Mouse (Mus musculus) stomach, adult 2 months (tissue): ENCODE data around the gene Zyg11a. TPM values are rescaled to one million over a fixed set of nuclear protein-coding genes. Genes with fewer than 3 reads are reported as not detected.

ENCODE experiments used
- polyA plus RNA-seq: library from polyadenylated mRNA; depleted of rRNA; stranded (reverse); fragments of >200 nt; gene quantifications from 2 replicates; pipeline ENCODE4 v1.2.3, GENCODE M21; 2012; rRNA removed

Gene Zyg11a
- polyA plus RNA-seq: 0.10 TPM in 2 replicates

DNA sequence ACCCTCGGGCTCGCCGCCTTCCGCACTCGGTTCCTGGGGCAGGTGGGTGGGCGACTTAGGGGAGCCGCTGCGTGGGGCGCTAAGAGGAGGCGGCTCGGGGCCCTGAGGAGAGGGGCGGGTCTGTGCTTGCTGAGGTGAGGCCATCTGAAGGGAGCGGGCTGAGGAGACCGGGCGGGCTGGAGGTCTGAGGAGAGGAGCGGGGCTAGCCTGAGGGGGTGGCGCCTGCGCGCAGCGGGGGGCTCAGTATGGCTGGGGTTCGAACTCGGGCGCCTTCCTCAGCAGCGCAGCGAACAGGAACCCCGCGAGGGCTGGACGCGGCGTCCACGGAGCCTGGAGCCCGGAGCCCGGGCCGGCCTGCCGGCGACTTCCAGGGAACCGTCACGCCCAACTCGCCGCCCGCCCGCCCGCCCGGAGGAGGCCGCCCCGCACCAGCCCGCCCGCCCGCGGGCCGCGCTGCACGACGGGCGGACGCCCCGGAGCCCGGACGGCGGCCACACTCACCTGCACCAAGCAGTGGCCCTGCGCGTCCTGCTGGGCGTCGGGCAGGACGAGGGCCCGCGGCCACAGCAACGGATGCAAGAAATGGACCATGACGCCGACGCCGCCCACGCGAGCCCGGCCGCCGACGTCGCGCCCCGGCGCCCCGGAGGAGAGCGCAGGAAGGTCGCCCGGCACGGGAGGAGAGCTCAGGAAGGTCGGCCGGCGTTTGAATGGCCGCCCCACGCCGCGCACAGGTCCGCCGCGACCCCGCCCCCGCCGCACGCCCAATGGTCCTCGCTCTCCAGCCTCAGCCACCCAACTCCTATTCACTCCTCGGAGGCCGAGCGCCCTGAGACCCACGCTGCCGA, at the start of gene Zyg11a:
Gene Zyg11a, minus strand, starts transcription at position 717 of the 848 bp plus-strand sequence.

DNA sequence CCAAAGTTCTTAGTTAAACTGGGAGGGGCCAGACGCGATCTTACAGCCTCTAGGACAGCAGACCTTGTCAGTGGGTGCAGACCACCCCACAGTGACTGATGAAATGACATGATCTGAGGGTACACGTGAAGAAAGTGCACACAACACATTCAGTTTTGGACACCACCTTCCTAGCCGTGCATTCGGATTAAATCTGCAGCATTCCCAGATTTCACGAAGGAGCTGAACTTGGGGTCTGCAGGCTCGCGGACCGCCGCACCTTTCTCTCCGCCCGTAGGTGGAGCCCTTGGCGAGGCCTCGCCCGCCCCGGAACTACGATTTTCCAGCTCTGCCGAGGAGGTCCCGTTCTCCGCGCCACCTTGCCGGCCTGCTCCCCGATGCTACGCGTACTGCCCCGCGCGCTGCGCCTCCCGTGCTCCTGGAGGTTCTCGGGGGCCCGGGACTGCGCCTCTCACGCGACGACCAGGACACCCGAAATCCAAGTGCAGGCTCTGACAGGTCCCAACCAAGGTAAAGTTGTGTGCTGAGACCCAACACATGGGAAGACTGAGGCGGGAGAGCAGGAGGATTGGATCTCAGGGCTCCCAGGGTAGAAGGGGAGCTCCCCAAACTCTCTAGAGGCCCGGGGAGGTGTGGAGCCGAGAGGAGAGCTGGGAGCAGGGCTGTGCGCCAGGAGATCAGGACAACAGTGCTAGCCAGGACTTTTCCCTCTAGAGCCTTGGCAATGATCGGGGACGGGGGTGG, 52.5 kb downstream of the Zyg11a start, which contains the start of gene Echdc2:
Gene Echdc2, plus strand, starts transcription at position 286 of the 744 bp plus-strand sequence.

DNA sequence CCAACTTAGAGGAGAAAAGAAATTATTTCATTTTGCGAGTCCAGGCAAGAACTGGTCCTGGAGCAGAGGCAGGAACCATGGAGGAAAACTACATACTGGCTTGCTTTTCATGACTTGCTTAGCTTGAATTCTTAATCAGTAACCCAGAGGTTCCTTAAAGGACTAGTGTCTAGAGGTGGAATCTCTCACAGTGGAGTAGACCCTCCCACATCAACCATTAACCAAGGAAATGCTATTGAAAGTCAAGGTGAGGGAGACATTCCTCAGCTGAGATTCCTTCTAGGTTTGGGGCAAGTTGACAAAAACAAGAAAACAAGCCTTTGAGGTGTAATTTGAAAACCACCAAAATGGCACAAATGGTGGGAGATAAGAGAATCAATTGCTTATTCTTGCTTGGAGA, 73.0 kb downstream of the Zyg11a start, which contains the start of gene Scp2:
Gene Scp2, minus strand, starts transcription at position 119 of the 400 bp plus-strand sequence.

Other genes starting within 250 kb of the Zyg11a start
- gene Slc1a7, start 249.7 kb downstream of the Zyg11a start, polyA plus RNA-seq: 0.10 and 0.21 TPM in 2 replicates
- 17.2 and 19.1 TPM in 2 replicates for gene Podn, start 121.6 kb downstream of the Zyg11a start, polyA plus RNA-seq
- gene Scp2, start 73.0 kb downstream of the Zyg11a start, polyA plus RNA-seq: 26.2 and 35.1 TPM in 2 replicates
- 45.9 and 51.3 TPM in 2 replicates for gene Echdc2, start 52.6 kb downstream of the Zyg11a start, polyA plus RNA-seq
- 1.3 and 1.5 TPM in 2 replicates for gene Zyg11b, start 83.0 kb upstream of the Zyg11a start, polyA plus RNA-seq
- gene Coa7, start 110.1 kb upstream of the Zyg11a start, polyA plus RNA-seq: 2.0 and 4.8 TPM in 2 replicates
- 0.44 TPM in 1 of 2 replicates, not detected in the other for gene Shisal2a, start 165.3 kb upstream of the Zyg11a start, polyA plus RNA-seq
- gene Gpx7, start 188.9 kb upstream of the Zyg11a start, polyA plus RNA-seq: 4.3 and 5.2 TPM in 2 replicates
- 7.7 and 9.6 TPM in 2 replicates for gene Tut4, start 241.4 kb upstream of the Zyg11a start, polyA plus RNA-seq